Mouse (Mus musculus) CH12F3 (cell line): ENCODE results near the gene Aldh1a7.
"Not testable (repeated sequence)": the region's sequence is repeated elsewhere in the genome, so short reads cannot be mapped to it uniquely, and the experiment has no call there.

Experiments
- in situ Hi-C: fragments of 300-500 bp; cut with MboI; formaldehyde crosslinking; loops from 2 replicates; pipeline ENCODE4 v1.14.3; 2020; ENCODE audit warnings: low sequenced_read_pairs

Gene Aldh1a7

DNA sequence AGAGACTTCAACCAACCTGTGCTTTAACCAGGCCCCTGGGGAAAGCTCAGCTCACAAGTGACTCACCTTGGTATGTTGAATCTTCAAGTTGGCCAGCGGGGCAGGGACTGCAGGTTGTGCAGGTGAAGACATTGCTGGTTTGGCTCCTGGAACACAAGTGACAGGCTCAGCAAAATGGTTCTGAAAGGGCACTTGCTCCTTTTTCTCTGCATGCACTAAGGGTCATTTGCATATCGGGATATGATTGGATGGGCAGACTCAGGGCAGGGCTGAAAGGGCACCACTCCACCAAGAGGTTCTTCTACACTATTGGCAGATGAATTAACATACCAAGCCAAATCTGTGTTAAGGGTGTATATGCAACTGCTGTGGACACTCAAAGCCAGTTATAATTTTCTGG, at the start of gene Aldh1a7:
Gene Aldh1a7, minus strand, starts transcription at position 182 of the 400 bp plus-strand sequence.
- in situ Hi-C loops, result no loop called here

DNA sequence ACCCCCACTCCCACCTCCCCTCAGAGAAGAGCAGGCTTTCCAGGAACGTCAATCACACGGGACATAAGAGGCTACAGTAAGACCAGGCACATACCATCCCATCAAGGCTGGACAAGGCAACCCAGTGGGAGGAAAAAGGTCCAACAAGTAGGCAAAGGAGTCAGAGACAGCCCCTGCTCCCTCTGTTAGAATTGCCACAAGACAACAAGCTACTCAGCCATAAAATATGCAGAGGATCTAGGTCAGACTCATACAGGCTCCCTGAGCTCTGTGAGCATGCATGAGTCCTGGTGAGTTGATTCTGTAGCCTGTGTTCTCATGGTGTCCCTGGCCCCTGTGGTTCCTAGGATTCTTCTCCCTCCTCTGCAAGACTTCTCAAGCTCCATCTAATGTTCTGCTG, 48.3 kb upstream of the Aldh1a7 start:
- in situ Hi-C loops, result no loop called here

DNA sequence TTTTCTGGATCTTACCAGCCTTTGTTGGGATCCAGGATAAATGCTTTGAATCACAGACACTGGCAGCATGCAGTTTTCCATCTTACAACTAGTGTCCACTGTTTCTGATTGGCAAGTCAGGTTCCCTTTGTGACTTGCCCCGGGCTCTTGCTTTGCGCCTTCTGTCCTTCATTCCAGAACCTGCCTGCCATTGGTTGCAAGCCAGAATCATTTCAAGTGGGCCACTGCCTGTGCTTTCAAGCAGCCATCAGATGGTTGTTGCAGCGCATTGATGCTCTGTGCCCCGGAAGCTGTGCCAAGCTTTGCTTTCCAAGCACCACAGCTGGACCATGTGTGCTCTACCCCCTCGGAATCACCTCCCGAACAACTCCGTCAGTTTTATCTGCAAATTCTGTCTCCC, 46.6 kb upstream of the Aldh1a7 start:
- in situ Hi-C loops, result no loop called here

DNA sequence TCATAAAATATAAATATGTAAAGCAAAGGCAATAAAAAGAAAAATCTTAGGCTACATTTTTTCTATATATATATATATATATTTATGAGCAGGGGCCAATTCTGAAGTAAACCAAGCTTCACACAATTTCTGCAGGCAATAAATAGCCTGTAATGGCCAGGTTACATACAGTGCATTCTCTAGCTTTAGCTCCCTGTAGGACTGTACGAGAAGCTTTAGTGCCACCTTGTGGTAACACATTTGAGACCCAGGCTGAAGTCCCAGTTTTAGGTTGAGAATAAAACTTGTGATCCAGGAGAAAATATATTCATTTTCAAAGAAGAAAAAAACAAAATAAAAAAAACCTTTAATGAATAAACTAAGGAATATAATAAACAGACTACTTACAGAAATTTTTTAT, 36.9 kb upstream of the Aldh1a7 start:
- in situ Hi-C loops, result loop anchor here (10.0 kb wide), 1 partner anchor 399 kb away; no protein-coding TSS in a partner anchor

DNA sequence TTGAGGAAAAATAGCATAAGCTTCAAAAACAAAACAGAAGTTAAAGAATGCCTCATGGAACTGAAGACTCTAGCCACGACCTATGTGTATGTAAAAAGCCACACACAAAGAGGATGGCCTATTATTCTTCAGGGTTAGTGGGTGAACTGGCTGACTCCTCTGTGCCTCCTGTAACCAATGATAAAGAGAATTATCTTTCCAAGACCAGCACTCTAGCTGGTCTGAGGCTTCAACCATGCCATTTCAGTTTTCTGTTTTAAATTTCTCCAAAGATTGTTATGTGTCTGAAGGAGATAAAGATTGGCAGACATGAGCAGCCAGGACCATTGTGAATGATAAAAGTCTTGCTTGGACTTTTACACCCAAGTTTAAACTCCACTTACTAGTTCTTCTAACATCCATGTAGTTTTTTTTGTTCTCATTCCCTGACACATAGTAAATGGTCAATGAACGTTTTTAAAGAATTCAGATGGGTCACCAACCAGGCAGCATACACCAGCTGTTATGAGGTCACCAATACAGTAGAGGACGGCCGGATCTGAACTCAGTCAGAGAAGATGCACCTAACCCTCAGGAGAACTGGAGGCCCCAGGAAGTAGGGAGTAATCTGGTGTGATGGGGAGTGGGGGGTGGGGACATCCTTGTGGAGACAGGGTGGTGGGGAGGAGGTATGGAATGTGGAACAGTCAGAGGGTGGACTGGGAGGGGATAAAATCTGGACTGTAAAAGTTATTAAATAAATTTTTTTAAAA, 34.5 kb upstream of the Aldh1a7 start:
- in situ Hi-C loops, result loop anchor here (10.0 kb wide), 1 partner anchor 397 kb away; no protein-coding TSS in a partner anchor

DNA sequence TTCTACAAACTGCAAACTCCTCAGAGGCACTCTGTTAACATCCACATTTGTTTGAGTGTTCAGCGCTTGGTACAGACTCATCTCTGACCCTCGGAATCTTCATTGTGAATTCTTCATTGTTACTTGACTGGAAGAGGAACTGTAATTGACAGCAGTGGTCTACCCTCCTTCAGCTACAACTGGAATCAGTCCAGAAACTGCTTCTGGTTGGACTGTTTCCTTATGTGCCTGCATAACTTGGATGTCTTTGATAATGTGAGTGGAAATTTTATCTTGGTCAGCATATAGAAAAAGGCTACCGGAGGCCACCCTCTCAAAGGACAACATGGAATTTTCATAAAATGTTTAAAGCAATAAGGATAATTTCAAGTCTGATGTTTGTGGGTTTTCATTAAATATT, 33.8 kb upstream of the Aldh1a7 start:
- in situ Hi-C loops, result loop anchor here (10.0 kb wide), 1 partner anchor 396 kb away; no protein-coding TSS in a partner anchor

DNA sequence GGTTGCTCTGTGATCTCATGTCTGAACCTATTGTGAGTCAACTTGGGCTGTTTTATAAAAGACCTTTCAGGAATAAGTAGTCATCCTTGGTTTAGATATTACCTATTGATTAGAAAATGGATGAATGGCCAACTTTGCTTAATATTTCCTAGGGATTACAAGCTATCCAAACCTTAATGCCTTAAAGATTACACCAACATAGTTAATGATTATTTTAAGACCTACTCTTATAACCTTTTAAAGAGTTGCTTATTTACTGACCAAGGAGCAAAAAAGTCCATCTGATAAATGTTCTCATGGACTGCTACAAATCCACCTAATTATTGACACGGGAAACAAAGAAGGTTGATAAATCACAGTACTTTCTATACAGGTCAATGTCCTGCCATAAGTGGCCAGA, 17.3 kb upstream of the Aldh1a7 start:
- in situ Hi-C loops, result no loop called here

DNA sequence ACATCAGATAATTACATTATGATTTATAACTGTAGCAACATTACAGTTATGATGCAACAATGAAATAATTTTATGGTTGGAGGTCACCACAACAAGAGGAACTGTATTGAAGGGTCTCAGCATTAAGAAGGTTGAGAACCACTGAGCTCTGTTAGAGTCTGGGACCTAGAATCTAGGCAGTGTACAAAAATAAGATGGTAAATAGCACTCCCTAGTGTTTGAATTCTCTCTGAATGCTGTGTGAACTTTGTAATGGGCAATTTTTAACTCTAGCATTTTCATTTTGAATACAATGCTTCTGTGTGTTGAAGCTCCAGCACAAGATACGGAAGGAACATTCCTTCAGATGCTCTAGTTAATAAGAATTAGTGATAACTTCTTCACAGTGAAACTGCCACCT, 916 bp upstream of the Aldh1a7 start:
- in situ Hi-C loops, result no loop called here

DNA sequence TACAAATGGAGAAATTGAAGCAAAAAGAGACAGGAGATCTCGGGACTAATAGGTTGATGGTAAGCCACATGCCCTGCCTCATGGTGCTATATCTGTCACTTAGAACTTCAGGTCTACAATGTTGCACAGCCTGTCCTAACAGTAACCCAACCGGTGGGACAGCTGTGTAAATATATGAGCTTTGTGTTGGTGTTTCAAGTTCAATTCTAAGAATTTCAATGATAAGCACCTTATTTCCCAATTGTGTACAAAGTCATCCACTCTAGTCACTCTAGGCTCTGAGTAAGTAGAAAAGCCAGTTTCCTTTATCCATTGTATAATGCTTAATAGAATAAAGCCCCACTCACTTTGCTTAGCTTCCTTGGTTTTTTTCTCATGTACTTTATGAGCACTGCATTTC, 4.4 kb downstream of the Aldh1a7 start:
- in situ Hi-C loops, result no loop called here

DNA sequence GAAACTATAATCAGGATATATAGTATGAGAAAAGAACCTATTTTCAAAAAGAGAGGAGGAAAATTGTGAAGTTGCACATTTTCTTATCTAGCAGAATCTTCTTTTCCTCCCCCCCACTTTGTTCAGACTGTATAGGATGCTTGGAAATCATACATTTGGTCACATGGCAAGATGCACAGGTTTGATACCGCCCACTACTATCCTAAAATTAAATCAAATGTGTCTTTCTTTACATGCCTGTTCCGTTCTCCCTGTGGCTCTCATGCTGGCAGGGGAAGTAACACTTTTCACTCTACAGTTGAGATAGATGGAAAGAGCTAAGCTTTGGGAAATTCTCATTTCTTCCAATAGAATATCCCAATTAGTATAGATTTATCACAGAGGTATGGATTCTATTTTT, 7.1 kb downstream of the Aldh1a7 start:
- in situ Hi-C loops, result no loop called here

DNA sequence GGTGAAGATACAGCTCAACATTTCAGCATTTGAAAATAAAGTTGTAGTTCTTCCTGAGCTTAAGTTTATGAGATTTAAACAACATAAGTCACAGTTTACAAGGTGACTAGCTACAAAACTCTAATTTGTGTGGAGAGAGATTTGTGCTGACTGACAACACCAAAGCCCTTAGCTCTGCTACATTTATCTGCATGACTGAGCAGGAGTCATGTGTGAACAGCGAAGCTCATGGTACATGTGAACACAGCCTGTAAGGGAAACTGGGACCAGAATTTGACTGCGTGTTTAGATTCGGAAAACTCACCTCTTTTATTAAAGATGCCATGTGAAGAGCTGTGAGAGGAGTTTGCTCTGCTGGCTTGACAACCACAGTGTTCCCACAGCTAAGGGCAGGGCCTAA, 11.7 kb downstream of the Aldh1a7 start:
- in situ Hi-C loops, result no loop called here

DNA sequence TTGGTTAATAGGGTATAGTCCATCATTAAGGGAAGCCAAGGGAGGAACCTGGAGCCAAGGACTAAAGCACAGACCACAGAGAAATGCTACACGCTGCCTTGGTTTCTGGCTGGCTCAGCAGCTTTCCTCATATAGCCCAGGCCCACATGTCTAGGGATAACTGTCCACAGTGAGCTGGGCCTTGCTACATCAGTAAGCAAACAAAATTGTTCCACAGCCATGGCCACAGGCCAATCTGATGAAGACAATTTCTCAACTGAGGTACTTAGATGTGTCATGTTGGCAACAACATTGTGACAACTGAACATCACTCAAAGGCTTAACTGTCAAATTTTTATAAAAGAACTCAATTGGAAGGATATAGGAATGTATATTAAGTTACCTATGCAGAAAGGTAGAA, 12.3 kb downstream of the Aldh1a7 start:
- in situ Hi-C loops, result no loop called here

DNA sequence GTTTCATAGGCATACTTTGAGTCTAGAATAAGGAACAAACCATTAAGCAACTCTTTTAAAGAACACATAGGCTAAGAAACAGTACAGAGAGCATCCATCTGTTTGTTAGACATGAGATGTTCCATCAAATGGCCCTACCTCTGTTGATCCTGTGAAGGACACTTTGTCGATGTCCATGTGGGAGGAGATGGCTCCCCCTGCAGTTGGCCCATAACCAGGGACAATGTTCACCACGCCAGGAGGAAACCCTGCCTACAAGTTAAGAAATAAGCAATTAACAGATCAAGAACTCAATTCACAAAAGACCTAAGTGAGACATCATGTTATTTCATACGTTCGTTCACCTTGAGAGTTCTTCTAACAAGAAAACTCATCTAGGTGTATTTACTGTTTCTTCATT, 12.8 kb downstream of the Aldh1a7 start:
- in situ Hi-C loops, result no loop called here

DNA sequence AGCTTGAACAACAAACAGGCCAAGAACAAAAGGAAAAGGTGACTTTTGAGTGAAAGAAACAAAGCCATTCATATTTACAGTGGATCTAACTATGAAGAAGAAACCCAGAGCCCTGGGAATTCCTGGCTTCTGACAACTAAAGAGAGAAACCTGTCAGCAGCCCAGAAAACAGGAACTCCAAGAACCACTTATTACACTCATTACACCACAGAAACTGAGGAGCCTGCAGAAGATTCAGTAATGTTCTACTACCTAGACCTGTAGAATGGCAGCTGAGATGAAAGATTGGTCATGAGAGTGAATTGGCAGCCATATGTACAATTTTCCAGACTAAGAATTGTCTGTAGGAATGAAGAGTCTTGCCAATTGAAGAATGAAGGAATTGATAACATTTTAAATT, 20.2 kb downstream of the Aldh1a7 start:
- in situ Hi-C loops, result no loop called here

DNA sequence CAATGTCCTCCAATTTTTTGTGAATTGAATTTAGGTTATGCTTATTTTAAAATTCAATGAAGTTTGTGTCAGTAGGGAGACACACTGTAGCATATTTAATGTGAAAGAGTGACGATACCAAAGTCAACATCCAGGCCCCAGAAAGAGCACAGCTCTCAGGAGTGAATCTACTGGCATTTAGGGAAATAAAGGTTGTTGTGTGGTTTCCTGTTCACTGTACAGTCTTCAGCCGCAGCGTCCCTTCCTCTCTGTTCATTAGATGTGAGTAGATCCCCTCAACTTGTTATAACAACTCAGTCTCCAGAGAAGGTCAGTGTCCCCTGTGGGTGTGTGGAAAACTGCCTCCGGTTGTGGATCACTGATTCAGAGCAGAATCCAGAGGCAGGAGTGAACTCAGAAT, 20.6 kb downstream of the Aldh1a7 start:
- in situ Hi-C loops, result no loop called here

DNA sequence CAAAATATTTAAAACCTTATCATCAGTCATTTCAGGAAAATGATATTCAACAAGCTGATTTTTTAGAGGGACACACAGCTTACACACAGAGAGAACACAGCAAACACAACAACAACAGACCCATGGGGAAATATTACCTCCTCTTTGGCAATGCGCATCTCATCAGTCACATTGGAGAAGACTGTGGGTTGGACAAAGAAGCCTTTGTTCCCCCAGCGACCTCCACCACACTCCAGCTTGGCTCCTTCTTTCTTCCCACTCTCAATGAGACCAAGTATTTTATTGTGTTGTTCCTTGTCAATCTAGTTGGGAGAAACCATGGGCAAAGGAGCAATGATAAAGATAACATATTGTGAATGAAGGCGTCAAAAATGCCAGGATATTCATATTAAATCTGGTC, 25.3 kb downstream of the Aldh1a7 start:
- in situ Hi-C loops, result no loop called here

DNA sequence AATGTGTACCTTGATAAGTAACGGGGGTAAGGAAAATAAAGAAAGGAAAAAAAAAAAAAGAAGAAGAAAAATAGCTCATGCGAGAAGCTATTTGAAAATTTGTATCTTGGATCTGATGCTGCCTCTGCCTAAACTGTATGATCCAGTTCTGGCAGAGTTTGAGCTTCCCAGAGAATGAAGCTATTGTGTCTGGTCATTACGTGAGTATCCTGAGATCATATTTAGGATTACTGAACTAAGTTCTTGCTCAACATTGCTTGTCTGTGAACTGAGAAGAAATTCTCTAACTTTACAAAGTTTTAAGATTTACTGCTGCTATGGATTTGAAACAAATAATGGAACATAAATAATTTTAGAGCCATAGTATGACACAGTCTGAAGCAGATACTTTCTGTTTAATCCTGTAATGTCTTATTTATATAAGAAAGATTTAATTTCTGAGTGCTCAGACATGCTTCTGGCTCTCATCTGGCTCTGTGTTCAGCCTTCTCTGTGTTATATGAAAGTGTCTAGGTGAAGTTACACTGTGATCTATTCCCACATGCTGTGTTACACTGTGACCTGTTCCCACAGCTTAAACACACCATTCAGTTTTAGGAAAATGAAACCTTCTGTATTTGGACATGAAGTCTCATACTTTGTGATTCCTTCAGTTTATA, 49.5 kb downstream of the Aldh1a7 start:
- in situ Hi-C loops, result no loop called here

DNA sequence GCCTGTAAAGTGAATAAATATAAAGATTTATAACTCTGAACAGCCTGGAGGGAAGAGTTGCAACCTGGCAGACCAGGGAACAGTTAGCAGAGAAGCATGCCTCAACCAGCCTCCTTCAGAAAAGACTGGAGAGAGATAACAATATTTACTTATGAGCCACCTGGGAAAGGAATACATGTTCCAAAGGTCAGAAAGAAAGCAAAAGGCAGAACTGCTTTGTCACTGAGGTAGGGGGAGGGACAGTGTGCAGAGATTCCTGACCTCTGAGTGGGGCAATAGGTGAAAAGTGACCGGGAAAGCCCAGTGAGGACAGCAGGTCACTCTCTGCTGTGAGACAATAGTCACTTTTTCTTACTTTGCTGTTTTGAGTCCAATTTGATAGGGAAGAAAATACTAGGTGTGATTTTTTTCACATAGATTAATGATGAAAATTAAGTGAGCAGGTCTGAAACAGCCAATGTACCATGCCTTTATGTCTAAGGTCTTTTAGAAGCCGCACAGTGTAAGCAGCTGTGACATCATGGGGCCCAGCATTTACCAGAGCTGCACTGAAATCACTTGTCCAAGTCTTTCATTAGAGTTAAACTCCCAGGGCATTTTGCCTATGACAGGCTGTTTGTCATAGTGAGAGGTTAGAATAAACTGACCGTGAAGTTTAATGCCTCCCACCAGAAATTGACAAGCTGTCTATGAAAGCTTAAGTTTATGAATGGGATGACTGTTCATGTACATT, 73.1 kb downstream of the Aldh1a7 start:
- in situ Hi-C loops, result no loop called here

DNA sequence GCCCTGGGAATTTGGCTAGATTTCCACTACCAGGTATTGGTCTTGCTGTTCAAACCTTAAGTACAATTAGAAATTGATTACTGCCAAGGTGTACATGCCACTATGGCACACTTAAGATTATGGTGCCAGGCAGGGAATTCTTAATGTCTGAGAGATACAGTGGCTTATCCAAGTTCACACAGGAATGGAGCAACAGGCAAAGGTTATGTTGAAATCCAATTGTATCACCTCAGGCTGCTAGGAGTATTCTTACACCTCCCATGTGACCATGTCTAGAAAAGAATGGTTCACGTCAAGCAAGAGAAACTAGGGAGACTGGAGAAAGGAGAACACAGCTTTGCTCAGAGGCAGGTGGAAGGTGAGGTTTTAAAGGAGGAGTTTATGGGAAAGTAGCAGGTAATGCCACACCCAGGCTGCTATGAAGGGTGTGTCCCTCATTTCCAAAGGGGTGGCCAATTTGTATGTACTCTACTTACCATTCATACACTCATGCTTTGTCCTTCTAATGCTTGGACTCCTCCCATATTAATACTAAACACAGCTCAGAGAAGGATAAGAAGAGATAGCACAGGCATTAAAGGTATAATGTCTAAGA, 74.2 kb downstream of the Aldh1a7 start:
- in situ Hi-C loops, result no loop called here

DNA sequence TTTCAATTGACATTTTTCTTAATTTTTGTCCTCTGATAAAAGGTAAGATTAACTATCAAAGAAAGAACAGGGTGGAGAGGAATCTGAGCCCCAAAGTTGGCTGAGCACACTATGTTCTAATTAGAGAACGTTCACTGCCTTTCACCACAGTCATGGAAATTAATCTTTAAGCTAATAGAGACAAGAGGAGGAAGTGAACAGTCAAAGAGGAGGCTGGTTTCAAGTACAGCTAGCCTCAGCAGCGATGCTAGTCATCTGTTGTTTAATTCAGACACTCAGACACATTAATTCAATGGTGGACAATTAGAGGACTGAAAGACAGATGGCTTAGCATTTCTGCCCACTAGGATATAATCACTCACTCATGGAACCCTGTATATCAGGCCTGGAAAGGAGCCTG, 77.4 kb downstream of the Aldh1a7 start:
- in situ Hi-C loops, result no loop called here

DNA sequence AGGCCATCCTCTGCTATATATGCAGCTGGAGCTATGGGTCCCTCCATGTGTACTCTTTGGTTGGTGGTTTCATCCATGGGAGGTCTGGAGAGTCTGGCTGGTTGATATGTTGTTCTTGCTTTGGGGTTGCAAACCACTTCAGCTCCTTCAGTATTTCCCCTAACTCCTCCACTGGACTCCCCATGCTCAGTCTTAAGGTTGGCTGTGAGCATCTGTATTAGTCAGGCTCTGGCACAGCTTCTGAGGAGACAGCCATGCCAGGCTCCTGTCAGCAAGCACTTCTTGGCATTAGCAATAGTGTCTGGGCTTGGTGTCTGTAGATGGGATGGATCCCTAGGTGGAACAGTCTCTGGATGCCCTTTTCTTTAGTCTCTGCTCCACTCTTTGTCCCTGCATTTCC, 79.9 kb downstream of the Aldh1a7 start:
- in situ Hi-C loops, result not testable (repeated sequence)
